Mouse (Mus musculus): Measurements from ENCODE around the gene Pcdh15.

The Pcdh15 gene

DNA sequence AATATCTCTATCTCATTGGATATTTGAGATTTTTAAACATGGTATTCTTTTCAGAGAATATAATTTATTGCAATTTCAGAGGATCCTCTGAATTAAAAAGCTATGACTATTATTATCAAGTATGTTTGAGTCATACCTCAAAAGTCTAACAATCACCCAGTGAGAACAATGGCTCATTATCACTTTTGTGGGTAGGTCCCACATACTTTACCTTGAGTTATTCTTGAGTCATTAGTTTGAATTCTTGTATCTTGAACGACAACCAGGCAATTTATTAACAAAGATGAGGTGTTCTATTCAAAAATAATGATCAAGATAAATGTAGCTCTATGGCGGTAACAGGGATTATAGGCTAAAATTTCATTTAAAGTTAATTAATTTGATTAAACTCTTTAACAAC lies 1439.2 kb downstream of the Pcdh15 start:
- DNase-seq (ENCODE audit: low read depth, low spot score) = no peak

- no peak for DNase-seq (ENCODE audit: low read depth, low spot score)
Measured at GRCm38 (mm10) chr10:74555326-74555725, 1456.2 kb downstream of the Pcdh15 start.

GRCm38 (mm10) chr10:74569603-74570002 lies 1470.5 kb downstream of the Pcdh15 start:
- DNase-seq (ENCODE audit: low read depth, low spot score) = no peak

DNA sequence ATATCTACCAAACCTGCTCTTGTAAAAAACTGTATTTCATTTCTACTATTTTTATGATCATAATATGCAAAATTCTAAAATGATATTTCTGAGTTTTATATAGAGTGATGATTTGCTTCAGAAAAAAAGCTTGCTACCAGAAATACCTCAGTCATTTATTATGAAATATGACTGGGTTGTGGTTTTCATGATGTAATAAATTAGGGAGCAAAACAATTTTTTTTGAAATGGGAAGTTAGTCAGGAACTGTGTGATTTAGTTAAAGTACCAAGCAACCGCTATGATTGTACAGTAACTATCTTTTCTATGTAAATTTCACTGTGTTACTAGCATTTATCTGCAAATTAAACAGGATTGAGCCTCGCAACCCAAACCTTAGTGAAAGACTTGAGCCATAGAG lies 1480.8 kb downstream of the Pcdh15 start:
- DNase-seq (ENCODE audit: low read depth, low spot score) = no peak

DNA sequence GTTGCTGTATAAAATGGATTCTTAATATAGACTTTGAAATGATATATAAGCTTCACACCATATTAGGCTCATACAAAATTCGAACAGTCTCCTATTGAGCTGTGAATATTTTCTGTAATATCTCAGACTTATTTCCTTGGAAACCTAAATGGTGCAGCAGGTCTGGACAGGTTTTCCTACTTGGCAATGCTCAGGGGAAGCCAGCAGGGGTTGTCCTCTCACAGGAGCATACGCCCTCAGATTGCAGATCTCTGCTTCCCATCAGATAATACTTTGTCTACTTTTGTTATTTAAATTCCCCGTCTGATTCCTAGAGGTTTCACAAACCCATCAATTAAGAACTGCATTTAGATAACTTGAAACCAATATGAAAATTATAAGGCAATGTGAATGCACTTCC lies 1492.7 kb downstream of the Pcdh15 start:
- DNase-seq (ENCODE audit: low read depth, low spot score) = no peak

- DNase-seq (ENCODE audit: low read depth, low spot score) = no peak
Measured at GRCm38 (mm10) chr10:74607683-74608082, 1508.5 kb downstream of the Pcdh15 start.

- DNase-seq (ENCODE audit: low read depth, low spot score) = peak; percentile 9
Measured at GRCm38 (mm10) chr10:74621837-74622236, 1522.7 kb downstream of the Pcdh15 start.

DNA sequence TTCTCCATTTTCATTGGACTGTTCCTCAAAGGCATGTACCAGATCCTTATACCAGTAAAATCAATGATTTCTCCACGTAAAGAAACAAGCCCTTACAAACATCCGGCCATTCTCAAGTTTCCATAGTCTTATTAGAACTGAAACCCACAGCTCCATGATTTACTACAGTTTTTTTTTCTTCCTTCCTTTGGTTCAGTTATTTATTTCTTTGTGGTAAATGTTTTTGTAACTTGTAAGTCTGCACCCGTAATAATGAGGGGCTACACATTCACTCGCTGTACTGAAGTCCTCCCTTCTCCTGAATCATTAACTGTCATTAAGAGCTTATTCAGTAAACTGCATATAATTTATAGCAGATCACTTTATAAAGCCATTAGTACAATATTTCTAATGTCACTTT lies 1526.6 kb downstream of the Pcdh15 start:
- DNase-seq (ENCODE audit: low read depth, low spot score) = no peak

- DNase-seq (ENCODE audit: low read depth, low spot score) = peak; percentile 55
Measured at GRCm38 (mm10) chr10:74626596-74626995, 1527.5 kb downstream of the Pcdh15 start.

DNA sequence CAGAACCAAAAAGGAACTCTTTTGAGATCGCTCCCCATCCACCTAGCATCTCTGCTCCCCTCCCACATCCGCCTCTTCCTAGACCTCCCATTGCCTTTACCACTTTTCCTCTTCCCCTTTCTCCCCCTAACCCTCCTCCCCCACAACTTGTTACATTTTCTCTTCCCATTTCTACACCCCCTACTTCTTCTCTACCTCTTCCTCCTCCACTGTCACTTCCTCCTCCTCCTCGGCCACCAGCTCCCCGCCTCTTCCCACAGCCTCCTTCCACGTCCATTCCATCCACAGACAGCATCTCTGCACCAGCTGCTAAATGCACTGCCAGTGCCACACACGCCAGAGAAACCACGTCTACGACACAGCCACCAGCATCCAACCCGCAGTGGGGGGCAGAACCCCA lies 1532.2 kb downstream of the Pcdh15 start:
- DNase-seq (ENCODE audit: low read depth, low spot score) = no peak

- DNase-seq (ENCODE audit: low read depth, low spot score) = no peak
Measured at GRCm38 (mm10) chr10:74637040-74637439, 1537.9 kb downstream of the Pcdh15 start.

- no peak for DNase-seq (ENCODE audit: low read depth, low spot score)
Measured at GRCm38 (mm10) chr10:74642125-74642524, 1543.0 kb downstream of the Pcdh15 start.

GRCm38 (mm10) chr10:74663171-74663570 lies 1564.0 kb downstream of the Pcdh15 start:
- DNase-seq (ENCODE audit: low read depth, low spot score) = no peak

GRCm38 (mm10) chr10:74680016-74680491 lies 1580.9 kb downstream of the Pcdh15 start:
- DNase-seq (ENCODE audit: low read depth, low spot score) = peak; percentile 34

DNA sequence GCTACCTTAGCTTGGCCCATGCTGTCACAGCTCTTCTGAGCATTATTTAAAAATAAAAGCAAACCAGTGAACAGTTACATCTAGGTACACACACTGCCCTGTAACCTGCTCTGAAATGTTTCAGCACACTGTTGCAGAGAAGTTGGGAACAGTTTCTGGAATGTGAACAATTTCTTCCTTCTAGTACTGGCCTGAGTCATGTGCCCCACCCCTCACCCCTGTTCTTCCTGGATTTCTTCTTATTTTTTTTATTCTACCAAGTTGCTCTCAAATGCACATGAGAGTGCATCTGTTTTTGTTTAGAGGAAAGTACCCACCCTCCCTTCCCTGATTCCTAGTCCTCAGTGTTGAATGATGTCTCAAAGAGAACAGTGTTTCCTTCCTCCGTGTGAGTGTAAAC lies 1581.4 kb downstream of the Pcdh15 start:
- DNase-seq (ENCODE audit: low read depth, low spot score) = no peak

Measured in telencephalon, adult 2 months (tissue).